ENCODE assay signal across 11 mouse cellular contexts in the genomic region with DNA sequence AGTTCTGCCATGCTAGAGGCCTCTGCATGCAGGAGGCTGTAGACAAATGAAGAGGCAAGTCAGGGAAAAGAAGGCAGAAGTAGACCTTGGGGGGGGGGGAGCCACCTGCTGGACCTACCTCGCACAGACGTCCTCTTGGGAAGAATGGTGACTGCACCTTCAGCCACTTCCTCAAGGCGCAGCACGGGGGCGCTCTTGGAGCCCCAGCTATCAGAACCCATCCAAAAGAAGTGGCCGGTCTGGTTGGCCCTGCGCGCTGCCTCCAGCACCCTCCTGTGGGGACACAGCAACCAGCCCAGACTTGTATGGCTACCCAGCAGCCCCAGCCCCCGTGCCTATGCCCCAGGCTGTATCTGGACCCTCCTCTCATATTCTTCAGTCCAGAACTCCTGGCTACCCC.
A peak's percentile ranks its signal among the peaks of the same experiment; 100 is the strongest.
DNase-seq lines count a peak whose midpoint lies in the region; ATAC-seq and TF ChIP-seq lines count a peak whose summit lies in the region.
"Had no signal": no experiment of that assay in that cellular context is flagged by ENCODE, and none has a peak within 500 bp of the region (broad histone marks: within the 10 kb centered on the region; RNA-seq: fewer than 3 reads in every experiment).

No protein-coding gene starts in this region.

- 0 out of 2 replicates have a peak, but pooled peaks cover 10% of the 10 kb centered on the region for H3K27me3 ChIP-seq in liver, embryonic 12.5 days (replicated peaks)
- no peaks in the 10 kb centered on the region for H3K27me3 ChIP-seq in small intestine, adult 2 months (ENCODE audit: control insufficient read depth, insufficient read depth, low read length)

- ATAC-seq in CD4-positive, CD25-positive, alpha-beta regulatory T cell, adult 4 months, result no peak
- no peak for ATAC-seq in liver, embryonic 12.5 days
- no peak for ATAC-seq in frontal cortex, adult (ENCODE audit: low TSS enrichment)

- H3K4me2 ChIP-seq in liver, embryonic 12.5 days, result no peak overlapping the region
- H3K4me2 ChIP-seq: hindbrain, embryonic 14.5 days; midbrain, embryonic 12.5 days had no signal

- TF ChIP-seq CTCF in small intestine, adult 2 months (IDR thresholded peaks at IDR 0.05; ENCODE audit: extremely low read depth, insufficient read length, insufficient replicate concordance, low read depth, low read length), result peak; percentile 37; the same call in 1 of the 2 replicates

- H3K9me3 ChIP-seq in liver, embryonic 12.5 days (replicated peaks), result no peaks in the 10 kb centered on the region
- H3K9me3 ChIP-seq: midbrain, embryonic 12.5 days had no signal

- peak; percentile 31 for DNase-seq in CD4-positive, CD25-positive, alpha-beta regulatory T cell, adult 2 months (ENCODE audit: low read depth, low spot score)
- DNase-seq in liver, result peak; percentile 12
- DNase-seq in cerebellum, adult 8-10 months, result peak; percentile 65
- no peak for DNase-seq in gastrocnemius, adult 8-10 months (ENCODE audit: low spot score in 2 of 2)
- DNase-seq: right cerebral cortex, postnatal 14 days had no signal

- no peak overlapping the region for H3K4me3 ChIP-seq in liver, embryonic 12.5 days
- H3K4me3 ChIP-seq in small intestine, adult 2 months (ENCODE audit: low read depth, low read length), result no peak overlapping the region
- H3K4me3 ChIP-seq: midbrain, embryonic 12.5 days had no signal

- no peak overlapping the region for H3K9ac ChIP-seq in liver, embryonic 12.5 days
- H3K9ac ChIP-seq: hindbrain, embryonic 14.5 days; midbrain, embryonic 12.5 days had no signal

- no peak for TF ChIP-seq POLR2A in small intestine, adult 2 months (IDR thresholded peaks at IDR 0.05; ENCODE audit: low read depth, low read length)

- H3K36me3 ChIP-seq in liver, embryonic 12.5 days, result no peaks in the 10 kb centered on the region
- no peaks in the 10 kb centered on the region for H3K36me3 ChIP-seq in small intestine, adult 2 months (ENCODE audit: control insufficient read depth, insufficient read depth, low read length)
- H3K36me3 ChIP-seq: midbrain, embryonic 12.5 days had no signal

- 22% methylated on average over 9 of the region's 9 CpGs for WGBS in liver, embryonic 12.5 days (ENCODE audit: insufficient replicate concordance)
- 28% methylated on average over 9 of the region's 9 CpGs for WGBS in small intestine, adult 2 months

- no peaks in the 10 kb centered on the region for H3K4me1 ChIP-seq in liver, embryonic 12.5 days
- no peaks in the 10 kb centered on the region for H3K4me1 ChIP-seq in small intestine, adult 2 months (ENCODE audit: control insufficient read depth, insufficient read depth, insufficient read length, low read length)

- H3K27ac ChIP-seq in liver, embryonic 12.5 days, result no peak overlapping the region
- H3K27ac ChIP-seq in small intestine, adult 2 months (ENCODE audit: insufficient read depth, low read depth, low read length), result no peak overlapping the region
- H3K27ac ChIP-seq: hindbrain, embryonic 14.5 days; midbrain, embryonic 12.5 days had no signal

Comparison
In these comparisons a context has a peak if more than half of its experiments do, and no peak if none do; other contexts are left out.
1. DNase-seq: peak in CD4-positive, CD25-positive, alpha-beta regulatory T cell, adult 2 months (single experiment), liver (single experiment) and cerebellum, adult 8-10 months (single experiment); none in gastrocnemius, adult 8-10 months (0 of 2).